Mouse (Mus musculus) kidney, adult 2 months (tissue): ENCODE measurements around the gene Nfasc.

ENCODE experiments used
- CTCF ChIP-seq: fragments of 200-500 bp; conservative IDR thresholded peaks from 2 replicates; pipeline ENCODE4 v1.5.1; 2011; ENCODE audit warnings: low read depth, mild to moderate bottlenecking, control low read depth, low read length, moderate library complexity, mixed read lengths; ENCODE audit not compliant: insufficient read depth, insufficient read length
- POLR2A ChIP-seq: fragments of 200-500 bp; IDR thresholded peaks from one replicate; pipeline ENCODE4 v1.6.1; 2011; ENCODE audit warnings: low read depth, low read length, control low read depth

DNA sequence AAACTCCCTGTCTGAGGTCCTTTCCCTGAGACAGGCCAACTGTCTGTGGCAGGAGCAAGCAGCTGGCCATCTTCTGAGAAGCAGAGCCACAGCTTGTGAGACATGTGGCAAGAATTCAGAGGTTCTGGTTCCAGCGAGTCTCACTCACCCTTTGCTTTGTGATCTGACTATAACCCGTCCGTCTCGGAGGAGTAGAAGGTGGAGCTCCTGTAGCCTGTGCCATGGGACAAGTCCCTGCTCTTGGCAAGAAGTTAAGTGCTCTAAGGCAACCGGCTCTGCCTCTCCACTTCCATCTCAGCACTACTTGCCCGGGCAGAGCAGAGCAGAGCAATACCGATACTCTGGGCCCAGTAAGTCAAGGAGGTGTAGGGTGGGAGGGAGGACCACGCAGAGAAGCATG, 170.7 kb downstream of the Nfasc start:
- TF ChIP-seq POLR2A = no peak
- no peak for TF ChIP-seq CTCF
